ENCODE assay signal across 16 mouse cellular contexts in genomic region chr3:66215759-66216158, GRCm38 (mm10). TPM values are rescaled to one million over a fixed set of nuclear protein-coding genes. Genes with fewer than 3 reads are reported as not detected.
DNase-seq lines count a peak whose midpoint lies in the region; ATAC-seq and TF ChIP-seq lines count a peak whose summit lies in the region.
"Had no signal": no experiment of that assay in that cellular context is flagged by ENCODE, and none has a peak within 500 bp of the region (broad histone marks: within the 10 kb centered on the region; RNA-seq: fewer than 3 reads in every experiment).

No protein-coding gene starts in this region.

- H3K27me3 ChIP-seq in kidney, embryonic 15.5 days: peaks cover 3% of the 10 kb centered on the region; the same call in 1 of the 2 replicates
- H3K27me3 ChIP-seq in C2C12 (ENCODE audit: control insufficient read depth, insufficient read depth, insufficient read length): no peaks in the 10 kb centered on the region

- TF ChIP-seq CTCF in C2C12 (IDR thresholded peaks at IDR 0.05; ENCODE audit: control insufficient read depth, insufficient read depth, insufficient read length): no peak

- peaks cover 16% of the 10 kb centered on the region for H3K4me1 ChIP-seq in kidney, embryonic 15.5 days
- H3K4me1 ChIP-seq: liver, embryonic 13.5 days had no signal

- no peaks in the 10 kb centered on the region for H3K79me3 ChIP-seq in C2C12 (ENCODE audit: low read depth)

- H3K36me3 ChIP-seq in kidney, embryonic 15.5 days: no peaks in the 10 kb centered on the region
- no peaks in the 10 kb centered on the region for H3K36me3 ChIP-seq in C2C12 (ENCODE audit: control insufficient read depth, insufficient read depth)
- H3K36me3 ChIP-seq: liver, embryonic 13.5 days; stomach, embryonic 15.5 days had no signal

- H3K27ac ChIP-seq in kidney, embryonic 15.5 days: 0 out of 2 replicates have a peak overlapping the region, but pooled peaks have one; percentile 14
- H3K27ac ChIP-seq: hindbrain, postnatal 0 days; liver, embryonic 13.5 days; stomach, embryonic 15.5 days had no signal

- ATAC-seq in kidney, embryonic 15.5 days (replicated peaks; ENCODE audit: low FRiP score): no peak
- no peak for ATAC-seq in activated CD4-positive, CD25-positive, alpha-beta regulatory T cell, adult 4 months
- no peak for ATAC-seq in erythroid progenitor cell, adult 5-6 weeks (replicated peaks; ENCODE audit: low FRiP score, poor library complexity, severe bottlenecking)
- ATAC-seq: CD4-positive, CD25-positive, alpha-beta regulatory T cell, adult 4 months; forebrain, postnatal 0 days; hindbrain, postnatal 0 days had no signal

- no peak overlapping the region for H3K9ac ChIP-seq in kidney, embryonic 15.5 days
- H3K9ac ChIP-seq: forebrain, postnatal 0 days; liver, embryonic 13.5 days; stomach, embryonic 15.5 days had no signal

- H3ac ChIP-seq in C2C12 (ENCODE audit: control insufficient read depth, insufficient read length, low read depth): no peak overlapping the region

- no peak for DNase-seq in kidney, adult 11 months
- DNase-seq in embryo, embryonic 10.5 days (ENCODE audit: low spot score): peak; percentile 50
- DNase-seq in forelimb bud, embryonic 11.5 days (ENCODE audit: low read depth, low spot score): peak; percentile 40
- DNase-seq in right cerebral cortex, adult 18-20 months: no peak
- DNase-seq: forebrain, postnatal 0 days; kidney, postnatal 36 days; liver, embryonic 13.5 days; right cerebral cortex, postnatal 4 days; thymus, postnatal 36 days had no signal

- no peaks in the 10 kb centered on the region for H3K79me2 ChIP-seq in C2C12 (ENCODE audit: control insufficient read depth, insufficient read depth)

- 63% methylated on average over 8 of the region's 8 CpGs for WGBS in kidney, embryonic 15.5 days

- H3K4me3 ChIP-seq in kidney, embryonic 15.5 days (replicated peaks): no peak overlapping the region
- H3K4me3 ChIP-seq in C2C12 (ENCODE audit: insufficient read depth, poor library complexity, severe bottlenecking): no peak overlapping the region
- H3K4me3 ChIP-seq: liver, embryonic 13.5 days; stomach, embryonic 15.5 days had no signal

- no peaks in the 10 kb centered on the region for H3K9me3 ChIP-seq in kidney, embryonic 15.5 days (replicated peaks)
- H3K9me3 ChIP-seq: liver, embryonic 13.5 days; stomach, embryonic 15.5 days had no signal

- H3K4me2 ChIP-seq in kidney, embryonic 15.5 days: no peak overlapping the region
- H3K4me2 ChIP-seq: liver, embryonic 13.5 days; stomach, embryonic 15.5 days had no signal

TF ChIP-seq in C2C12, 6 proteins besides CTCF, POLR2A, EP300 and RAD21:
- TF ChIP-seq USF1 (IDR thresholded peaks at IDR 0.05; ENCODE audit: low read depth) (no peak), CEBPB (IDR thresholded peaks at IDR 0.05; ENCODE audit: low read depth) (peak; percentile 48)

RNA-seq across cellular contexts. Expression of gene Ptx3, which starts 4.0 kb away (rescaled TPM):
- 11.6 and 12.4 TPM in 2 replicates for polyA plus RNA-seq in kidney, embryonic 15.5 days (2015; fragmentation: Nextera tagmentation; extraction: Ambion mirVana)
- polyA plus RNA-seq in C2C12 (2012; fragmentation: generic; extraction: Trizol): 0.06 TPM
- not detected for polyA plus RNA-seq in activated CD4-positive, CD25-positive, alpha-beta regulatory T cell, adult 4 months (2017; shearing (Covaris generic))
- not detected in 2 replicates for total RNA-seq in erythroid progenitor cell, adult 5-6 weeks (2015; ENCODE audit: low replicate concordance)
- not detected in 2 replicates for total RNA-seq in erythroid progenitor cell, adult 5-6 weeks (2017; ENCODE audit: low replicate concordance)
- polyA plus RNA-seq: CD4-positive, CD25-positive, alpha-beta regulatory T cell, adult 4 months had no signal

Comparison
In these comparisons a context has a peak if more than half of its experiments do, and no peak if none do; other contexts are left out.
1. DNase-seq: peak in embryo, embryonic 10.5 days (single experiment) and forelimb bud, embryonic 11.5 days (single experiment); none in kidney, adult 11 months (single experiment) and right cerebral cortex, adult 18-20 months (single experiment).
2. RNA of gene Ptx3, which starts 4.0 kb away (polyA plus RNA-seq): 11.6 to 12.4 TPM in kidney, embryonic 15.5 days; 0.06 TPM in C2C12 (single experiment) and not detected in activated CD4-positive, CD25-positive, alpha-beta regulatory T cell, adult 4 months; every median in the first group is over 10 times any median in the second.